Mouse (Mus musculus) thymus, adult 18-20 months (tissue): ENCODE results near the gene Ribc2.

Experiments used
- DNase-seq, 2 experiments: peaks; one replicate each; pipeline ENCODE4 v3.0.0; 2022; ENCODE audit warnings: mixed read lengths in 2 of 2

Ribc2 gene

GRCm38 (mm10) chr15:85179528-85180180 is 47.8 kb downstream of the Ribc2 start:
- DNase-seq: no peak

GRCm38 (mm10) chr15:85180368-85180767 is 48.5 kb downstream of the Ribc2 start:
- DNase-seq: no peak

DNA sequence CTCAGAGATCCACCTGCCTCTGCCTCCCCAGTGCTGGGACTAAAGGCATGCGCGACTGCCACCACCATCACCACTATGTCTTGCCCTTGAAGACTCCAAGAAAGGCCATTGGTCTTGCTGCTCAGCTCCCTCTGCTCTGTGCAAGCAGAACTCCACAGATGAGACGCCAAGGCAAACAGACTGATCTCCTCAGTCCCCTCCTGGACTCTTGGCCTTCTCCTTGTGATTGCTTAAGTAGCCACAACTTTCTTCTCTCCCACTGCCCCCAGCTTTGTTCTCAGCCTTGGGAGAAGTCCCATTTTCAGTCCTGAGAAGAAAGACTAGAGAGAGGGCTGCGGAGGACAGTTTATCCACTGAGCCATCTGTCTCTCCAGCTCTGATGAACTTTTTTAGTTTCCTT is 50.2 kb downstream of the Ribc2 start:
- DNase-seq: no peak

DNA sequence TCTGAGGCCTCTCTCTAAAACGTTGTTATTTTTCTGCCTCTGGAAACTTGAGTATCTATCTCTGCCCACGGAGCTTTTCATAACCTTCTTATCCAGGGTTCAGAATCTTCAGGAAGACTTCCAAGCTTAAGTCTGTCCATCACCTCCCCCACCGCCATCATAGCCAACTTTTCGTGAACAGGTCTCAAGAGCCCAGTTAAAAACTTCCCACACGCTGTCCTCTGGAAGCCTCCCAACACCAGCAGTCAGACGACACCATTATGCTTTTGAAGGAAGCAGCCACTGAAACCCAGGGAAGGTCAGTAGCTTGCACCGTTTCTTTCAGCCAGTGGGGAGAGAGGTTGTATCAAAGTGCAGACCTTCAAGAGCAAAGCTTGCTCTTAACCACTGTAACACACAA is 55.0 kb downstream of the Ribc2 start:
- DNase-seq: no peak

GRCm38 (mm10) chr15:85188167-85188778 is 56.4 kb downstream of the Ribc2 start:
- DNase-seq: no peak
